Mouse (Mus musculus) cerebellum, adult 9-10 months (tissue): Measurements from ENCODE around the gene Esp31.

Experiments
- DNase-seq: peaks from one replicate; pipeline ENCODE4 v3.0.0; 2022

The Esp31 gene

DNA sequence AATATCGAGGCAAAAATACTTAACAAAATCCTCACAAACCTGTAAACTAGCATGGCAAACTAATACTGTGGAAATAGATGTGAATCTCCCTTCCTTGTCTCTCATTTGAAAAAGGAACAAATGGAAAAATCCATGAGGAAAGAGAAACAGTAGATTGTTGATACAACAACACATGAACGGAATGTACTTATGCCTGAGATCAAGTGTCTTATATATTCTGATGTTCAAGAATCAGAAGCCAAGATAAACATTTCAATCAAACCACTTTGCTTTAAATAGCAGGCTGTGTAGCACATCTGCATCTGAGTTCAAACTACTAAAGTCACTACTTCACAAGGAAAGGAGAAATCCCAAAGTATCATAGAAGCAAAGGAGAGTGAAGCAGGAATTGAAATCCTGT is at the start of gene Esp31:
TSS of gene Esp31 (plus strand) at position 301 of the 400 bp plus-strand sequence.
- DNase-seq: no peak
